Mouse (Mus musculus): Measurements from ENCODE around the gene Abca1.

- no peak for TF ChIP-seq GATA1 (IDR thresholded peaks at IDR 0.05; ENCODE audit: borderline replicate concordance, low read length)
- TF ChIP-seq FLI1 (IDR thresholded peaks at IDR 0.05; ENCODE audit: low read length), result no peak
These were observed 64.8 kb downstream of the Abca1 start for GRCm38 (mm10) chr4:53094850-53095249.
